Mouse (Mus musculus): ENCODE measurements around the gene Slc6a18. TPM values are rescaled to one million over a fixed set of nuclear protein-coding genes. Genes with fewer than 3 reads are reported as not detected.
"Not testable (repeated sequence)": the region's sequence is repeated elsewhere in the genome, so short reads cannot be mapped to it uniquely, and the experiment has no call there.

Gene Slc6a18
- polyA plus RNA-seq (2015; fragmentation: Nextera tagmentation; extraction: Ambion mirVana): not detected in 2 replicates

GRCm38 (mm10) chr13:73677853-73678252 lies at the start of gene Slc6a18:
Gene Slc6a18 (minus strand): TSS chr13:73678023.
- H3K9me3 ChIP-seq: no peaks in the 10 kb centered on the region
- 85% methylated on average over 3 of the region's 3 CpGs for WGBS
- H3K4me2 ChIP-seq: no peak within 1 kb of the TSS
- no peaks in the 10 kb centered on the region for H3K4me1 ChIP-seq (replicated peaks)
- no peaks in the 10 kb centered on the region for H3K36me3 ChIP-seq
- no peaks in the 10 kb centered on the region for H3K27me3 ChIP-seq
- no peak within 1 kb of the TSS for H3K4me3 ChIP-seq
- H3K9ac ChIP-seq: no peak within 1 kb of the TSS
- no peak within 1 kb of the TSS for H3K27ac ChIP-seq
- ATAC-seq (ENCODE audit: low FRiP score): no peak

GRCm38 (mm10) chr13:73725315-73725714 lies 47.5 kb upstream of the Slc6a18 start:
- H3K4me3 ChIP-seq: no peak overlapping the region
- 88% methylated on average over 5 of the region's 5 CpGs for WGBS
- no peak overlapping the region for H3K27ac ChIP-seq
- H3K9me3 ChIP-seq: no peaks in the 10 kb centered on the region
- no peaks in the 10 kb centered on the region; the same call in 1 of the 2 replicates for H3K4me1 ChIP-seq (replicated peaks)
- H3K9ac ChIP-seq: no peak overlapping the region
- ATAC-seq (ENCODE audit: low FRiP score): no peak
- no peak overlapping the region for H3K4me2 ChIP-seq
- H3K27me3 ChIP-seq: no peaks in the 10 kb centered on the region
- H3K36me3 ChIP-seq: no peaks in the 10 kb centered on the region

GRCm38 (mm10) chr13:73723081-73723668 lies 45.4 kb upstream of the Slc6a18 start:
- WGBS: 42% methylated on average over 8 of the region's 8 CpGs
- 0 out of 2 replicates have a peak, but pooled peaks have one; percentile 36 for ATAC-seq (ENCODE audit: low FRiP score)
- Histone ChIP-seq H3K36me3 (no peaks in the 10 kb centered on the region), H3K4me1 (replicated peaks) (no peaks in the 10 kb centered on the region; the same call in 1 of the 2 replicates), H3K9me3 (no peaks in the 10 kb centered on the region), H3K27ac (no peak overlapping the region), H3K27me3 (no peaks in the 10 kb centered on the region), H3K4me3 (no peak overlapping the region), H3K4me2 (no peak overlapping the region), H3K9ac (no peak overlapping the region)

- Histone ChIP-seq H3K4me1 (replicated peaks) (no peaks in the 10 kb centered on the region), H3K9ac (no peak overlapping the region), H3K9me3 (no peaks in the 10 kb centered on the region), H3K27me3 (no peaks in the 10 kb centered on the region), H3K4me2 (no peak overlapping the region), H3K27ac (no peak overlapping the region), H3K4me3 (no peak overlapping the region), H3K36me3 (no peaks in the 10 kb centered on the region)
- ATAC-seq (ENCODE audit: low FRiP score): no peak
- 90% methylated on average over 4 of the region's 4 CpGs for WGBS
Measured at GRCm38 (mm10) chr13:73720241-73720640, 42.4 kb upstream of the Slc6a18 start.

GRCm38 (mm10) chr13:73718225-73718624 lies 40.4 kb upstream of the Slc6a18 start:
- no peaks in the 10 kb centered on the region for H3K27me3 ChIP-seq
- no peaks in the 10 kb centered on the region for H3K9me3 ChIP-seq
- H3K36me3 ChIP-seq: no peaks in the 10 kb centered on the region
- no peak overlapping the region for H3K27ac ChIP-seq
- H3K4me2 ChIP-seq: no peak overlapping the region
- WGBS: 7% methylated on average over 2 of the region's 2 CpGs
- peak; percentile 71; the same call in 1 of the 2 replicates for ATAC-seq (ENCODE audit: low FRiP score)
- no peak overlapping the region for H3K4me3 ChIP-seq
- no peak overlapping the region for H3K9ac ChIP-seq
- H3K4me1 ChIP-seq (replicated peaks): no peaks in the 10 kb centered on the region

- ATAC-seq (ENCODE audit: low FRiP score): no peak
- no peaks in the 10 kb centered on the region for H3K36me3 ChIP-seq
- H3K4me1 ChIP-seq (replicated peaks): no peaks in the 10 kb centered on the region
- no peak overlapping the region for H3K4me2 ChIP-seq
- no peaks in the 10 kb centered on the region for H3K9me3 ChIP-seq
- no peaks in the 10 kb centered on the region for H3K27me3 ChIP-seq
- H3K4me3 ChIP-seq: no peak overlapping the region
- H3K9ac ChIP-seq: no peak overlapping the region
- 75% methylated on average over 2 of the region's 2 CpGs for WGBS
- no peak overlapping the region for H3K27ac ChIP-seq
Measured at GRCm38 (mm10) chr13:73714020-73714419, 36.2 kb upstream of the Slc6a18 start.

GRCm38 (mm10) chr13:73713204-73713603 lies 35.4 kb upstream of the Slc6a18 start:
- H3K4me2 ChIP-seq: no peak overlapping the region
- 91% methylated on average over 4 of the region's 4 CpGs for WGBS
- ATAC-seq (ENCODE audit: low FRiP score): no peak
- H3K9ac ChIP-seq: no peak overlapping the region
- no peak overlapping the region for H3K4me3 ChIP-seq
- no peak overlapping the region for H3K27ac ChIP-seq
- H3K4me1 ChIP-seq (replicated peaks): no peaks in the 10 kb centered on the region
- H3K9me3 ChIP-seq: no peaks in the 10 kb centered on the region
- no peaks in the 10 kb centered on the region for H3K36me3 ChIP-seq
- no peaks in the 10 kb centered on the region for H3K27me3 ChIP-seq

GRCm38 (mm10) chr13:73712228-73712627 lies 34.4 kb upstream of the Slc6a18 start:
- no peak for ATAC-seq (ENCODE audit: low FRiP score)
- WGBS: 79% methylated on average over 3 of the region's 3 CpGs
- no peak overlapping the region for H3K27ac ChIP-seq

GRCm38 (mm10) chr13:73711803-73712202 lies 34.0 kb upstream of the Slc6a18 start:
- H3K9ac ChIP-seq: no peak overlapping the region
- H3K27me3 ChIP-seq: no peaks in the 10 kb centered on the region
- no peak overlapping the region for H3K4me3 ChIP-seq
- ATAC-seq (ENCODE audit: low FRiP score): no peak
- no peaks in the 10 kb centered on the region for H3K9me3 ChIP-seq
- 89% methylated on average over 5 of the region's 5 CpGs for WGBS
- no peak overlapping the region for H3K27ac ChIP-seq
- H3K36me3 ChIP-seq: no peaks in the 10 kb centered on the region
- no peak overlapping the region for H3K4me2 ChIP-seq
- H3K4me1 ChIP-seq (replicated peaks): no peaks in the 10 kb centered on the region

More at GRCm38 (mm10) chr13:73712228-73712627, 34.4 kb upstream of the Slc6a18 start:
- Histone ChIP-seq H3K4me3 (no peak overlapping the region), H3K9ac (no peak overlapping the region), H3K9me3 (no peaks in the 10 kb centered on the region), H3K4me2 (no peak overlapping the region), H3K27me3 (no peaks in the 10 kb centered on the region), H3K36me3 (no peaks in the 10 kb centered on the region), H3K4me1 (replicated peaks) (no peaks in the 10 kb centered on the region)

GRCm38 (mm10) chr13:73711221-73711620 lies 33.4 kb upstream of the Slc6a18 start:
- 96% methylated on average over 5 of the region's 5 CpGs for WGBS

GRCm38 (mm10) chr13:73709491-73709890 lies 31.7 kb upstream of the Slc6a18 start:
- H3K27me3 ChIP-seq: no peaks in the 10 kb centered on the region
- ATAC-seq (ENCODE audit: low FRiP score): no peak
- 83% methylated on average over 6 of the region's 6 CpGs for WGBS
- no peak overlapping the region for H3K27ac ChIP-seq
- H3K4me3 ChIP-seq: no peak overlapping the region
- no peaks in the 10 kb centered on the region for H3K9me3 ChIP-seq
- H3K4me2 ChIP-seq: no peak overlapping the region
- 0 out of 2 replicates have a peak, but pooled peaks cover 8% of the 10 kb centered on the region for H3K4me1 ChIP-seq (replicated peaks)
- H3K36me3 ChIP-seq: no peaks in the 10 kb centered on the region
- H3K9ac ChIP-seq: no peak overlapping the region

More at GRCm38 (mm10) chr13:73711221-73711620, 33.4 kb upstream of the Slc6a18 start:
- Histone ChIP-seq H3K4me3 (no peak overlapping the region), H3K36me3 (no peaks in the 10 kb centered on the region), H3K27me3 (no peaks in the 10 kb centered on the region), H3K27ac (no peak overlapping the region), H3K9ac (no peak overlapping the region), H3K4me1 (replicated peaks) (no peaks in the 10 kb centered on the region), H3K4me2 (no peak overlapping the region), H3K9me3 (no peaks in the 10 kb centered on the region)
- ATAC-seq (ENCODE audit: low FRiP score): no peak

- H3K9ac ChIP-seq: no peak within 1 kb of the TSS
- H3K4me2 ChIP-seq: no peak within 1 kb of the TSS
- WGBS: 61% methylated on average over 7 of the region's 7 CpGs
- H3K4me1 ChIP-seq (replicated peaks): 0 out of 2 replicates have a peak, but pooled peaks cover 8% of the 10 kb centered on the region
- no peak within 1 kb of the TSS for H3K4me3 ChIP-seq
- no peaks in the 10 kb centered on the region for H3K9me3 ChIP-seq
- H3K27me3 ChIP-seq: no peaks in the 10 kb centered on the region
- ATAC-seq (ENCODE audit: low FRiP score): peak; percentile 67; the same call in 1 of the 2 replicates
- no peak within 1 kb of the TSS for H3K27ac ChIP-seq
- H3K36me3 ChIP-seq: no peaks in the 10 kb centered on the region
Measured at GRCm38 (mm10) chr13:73704694-73705325, 27.0 kb upstream of the Slc6a18 start, which contains the start of gene Slc6a19. Gene Slc6a19 (minus strand): TSS chr13:73704865.

- 91% methylated on average over 4 of the region's 4 CpGs for WGBS
- not testable (repeated sequence) for H3K27ac ChIP-seq; H3K9me3 ChIP-seq; H3K4me1 ChIP-seq (replicated peaks); H3K4me2 ChIP-seq; H3K27me3 ChIP-seq; H3K4me3 ChIP-seq; H3K9ac ChIP-seq; ATAC-seq (ENCODE audit: low FRiP score); H3K36me3 ChIP-seq
Measured at GRCm38 (mm10) chr13:73703486-73703885, 25.7 kb upstream of the Slc6a18 start.

All from hindbrain, embryonic 13.5 days (tissue).